In genomic region chr19:45058841-45059240, GRCm38 (mm10) we compare ENCODE assay signal across 8 mouse cellular contexts. TPM values are rescaled to one million over a fixed set of nuclear protein-coding genes. Genes with fewer than 3 reads are reported as not detected.
DNase-seq lines count a peak whose midpoint lies in the region; ATAC-seq and TF ChIP-seq lines count a peak whose summit lies in the region.

No protein-coding gene starts in this region.

- peak overlapping the region; percentile 77 for H3K4me2 ChIP-seq in embryonic facial prominence, embryonic 14.5 days (ENCODE audit: low read depth, low read length)
- H3K4me2 ChIP-seq in intestine, postnatal 0 days (replicated peaks; ENCODE audit: low read depth) = peak overlapping the region; percentile 80
- H3K4me2 ChIP-seq in neural tube, embryonic 13.5 days = peak overlapping the region; percentile 92

- intact Hi-C loops in left cerebral cortex, adult 2 months (cut with DNase I) = loop anchor here (2.0 kb wide), 1 partner anchor 16 kb away; the partner anchor contains the start of gene Kazald1

- peak overlapping the region; percentile 94 for H3K27ac ChIP-seq in left cerebral cortex, adult 2 months
- peak overlapping the region; percentile 97 for H3K27ac ChIP-seq in embryonic facial prominence, embryonic 14.5 days (replicated peaks; ENCODE audit: low read depth, low read length)
- H3K27ac ChIP-seq in intestine, postnatal 0 days (ENCODE audit: low read depth, low read length) = peak overlapping the region; percentile 95
- peak overlapping the region; percentile 98 for H3K27ac ChIP-seq in neural tube, embryonic 13.5 days (replicated peaks)

- DNase-seq in left cerebral cortex, adult 2 months (ENCODE audit: extremely low spot score in 1 of 2, low spot score in 2 of 2) = no peak
- DNase-seq in left cerebral cortex, adult 9 months (ENCODE audit: low spot score in 2 of 2) = no peak
- DNase-seq in embryonic facial prominence, embryonic 14.5 days (ENCODE audit: low spot score) = no peak
- no peak for DNase-seq in thymus, postnatal 36 days
- DNase-seq in ovary, postnatal 14 days (ENCODE audit: low spot score) = no peak
- DNase-seq in adrenal gland, adult (ENCODE audit: inconsistent age in 2 of 2, low spot score in 1 of 2) = no peak

- no peaks in the 10 kb centered on the region for H3K9me3 ChIP-seq in embryonic facial prominence, embryonic 14.5 days (ENCODE audit: control insufficient read depth, low read length)
- H3K9me3 ChIP-seq in intestine, postnatal 0 days (ENCODE audit: control insufficient read depth) = no peaks in the 10 kb centered on the region
- no peaks in the 10 kb centered on the region for H3K9me3 ChIP-seq in neural tube, embryonic 13.5 days

- no peak; the same call in 1 of the 2 replicates for ATAC-seq in embryonic facial prominence, embryonic 14.5 days (ENCODE audit: low read depth)
- ATAC-seq in intestine, postnatal 0 days = no peak; the same call in 1 of the 2 replicates
- peak; percentile 4 for ATAC-seq in neural tube, embryonic 13.5 days (ENCODE audit: low read depth)

- 1% methylated on average over 14 of the region's 14 CpGs for WGBS in embryonic facial prominence, embryonic 14.5 days
- WGBS in intestine, postnatal 0 days = under 1% methylated on average over 14 of the region's 14 CpGs
- under 1% methylated on average over 14 of the region's 14 CpGs for WGBS in neural tube, embryonic 13.5 days

- H3K9ac ChIP-seq in embryonic facial prominence, embryonic 14.5 days (ENCODE audit: low read depth, low read length) = peak overlapping the region; percentile 88
- H3K9ac ChIP-seq in intestine, postnatal 0 days (ENCODE audit: low read depth, low read length) = peak overlapping the region; percentile 51
- peak overlapping the region; percentile 94 for H3K9ac ChIP-seq in neural tube, embryonic 13.5 days

- 0 out of 2 replicates have a peak, but pooled peaks cover 3% of the 10 kb centered on the region for H3K36me3 ChIP-seq in embryonic facial prominence, embryonic 14.5 days (ENCODE audit: control insufficient read depth, insufficient read depth, low read length)
- peaks cover 10% of the 10 kb centered on the region; the same call in 1 of the 2 replicates for H3K36me3 ChIP-seq in intestine, postnatal 0 days (ENCODE audit: control insufficient read depth, insufficient read depth)
- H3K36me3 ChIP-seq in neural tube, embryonic 13.5 days = peaks cover 16% of the 10 kb centered on the region

- H3K4me3 ChIP-seq in left cerebral cortex, adult 2 months = peak overlapping the region; percentile 46
- peak overlapping the region; percentile 61 for H3K4me3 ChIP-seq in embryonic facial prominence, embryonic 14.5 days (ENCODE audit: low read depth, low read length)
- peak overlapping the region; percentile 59 for H3K4me3 ChIP-seq in intestine, postnatal 0 days (ENCODE audit: low read depth, low read length)
- H3K4me3 ChIP-seq in neural tube, embryonic 13.5 days = peak overlapping the region; percentile 65

- TF ChIP-seq CTCF in left cerebral cortex, adult 2 months (IDR thresholded peaks at IDR 0.05) = no peak
- TF ChIP-seq CTCF in intestine, postnatal 0 days (IDR thresholded peaks at IDR 0.05; ENCODE audit: low read depth) = no peak

- peaks cover 13% of the 10 kb centered on the region for H3K4me1 ChIP-seq in embryonic facial prominence, embryonic 14.5 days (ENCODE audit: control insufficient read depth, insufficient read depth, low read length)
- no peaks in the 10 kb centered on the region; the same call in 1 of the 2 replicates for H3K4me1 ChIP-seq in intestine, postnatal 0 days (replicated peaks; ENCODE audit: control insufficient read depth, insufficient read depth, low read length)
- peaks cover 32% of the 10 kb centered on the region for H3K4me1 ChIP-seq in neural tube, embryonic 13.5 days (replicated peaks)

- H3K27me3 ChIP-seq in embryonic facial prominence, embryonic 14.5 days (replicated peaks; ENCODE audit: control insufficient read depth, insufficient read depth, low read length) = peaks cover 5% of the 10 kb centered on the region
- H3K27me3 ChIP-seq in intestine, postnatal 0 days (replicated peaks; ENCODE audit: control insufficient read depth, insufficient read depth, low read length) = peaks cover 3% of the 10 kb centered on the region; the same call in 1 of the 2 replicates
- no peaks in the 10 kb centered on the region; the same call in 1 of the 2 replicates for H3K27me3 ChIP-seq in neural tube, embryonic 13.5 days

RNA-seq across cellular contexts. Expression of gene Sfxn3, which starts 11.5 kb away (rescaled TPM):
- total RNA-seq in left cerebral cortex, adult 2 months (2021) = 100 to 1,000 TPM; 120 to 125 TPM
- polyA plus RNA-seq in embryonic facial prominence, embryonic 14.5 days (2014; fragmentation: Nextera tagmentation; extraction: Ambion mirVana) = 28.1 and 31.1 TPM in 2 replicates
- 15.1 and 17.5 TPM in 2 replicates for polyA plus RNA-seq in intestine, postnatal 0 days (2015; fragmentation: Nextera tagmentation; extraction: Ambion mirVana)
- 61.0 and 65.3 TPM in 2 replicates for polyA plus RNA-seq in neural tube, embryonic 13.5 days (2015; fragmentation: Nextera tagmentation; extraction: Ambion mirVana)

RNA-seq across cellular contexts. Expression of gene Pdzd7, which starts 13.3 kb away (rescaled TPM):
- 1 to 10 TPM; 5.2 to 6.1 TPM for total RNA-seq in left cerebral cortex, adult 2 months (2021)
- polyA plus RNA-seq in embryonic facial prominence, embryonic 14.5 days (2014; fragmentation: Nextera tagmentation; extraction: Ambion mirVana) = 0.32 and 0.67 TPM in 2 replicates
- polyA plus RNA-seq in intestine, postnatal 0 days (2015; fragmentation: Nextera tagmentation; extraction: Ambion mirVana) = 0.22 and 0.37 TPM in 2 replicates
- polyA plus RNA-seq in neural tube, embryonic 13.5 days (2015; fragmentation: Nextera tagmentation; extraction: Ambion mirVana) = 1.0 and 1.4 TPM in 2 replicates

RNA-seq across cellular contexts. Expression of gene Kazald1, which starts 16.2 kb away (rescaled TPM):
- 1 to 10 TPM; 4.3 to 5.5 TPM for total RNA-seq in left cerebral cortex, adult 2 months (2021)
- polyA plus RNA-seq in embryonic facial prominence, embryonic 14.5 days (2014; fragmentation: Nextera tagmentation; extraction: Ambion mirVana) = 51.5 and 64.9 TPM in 2 replicates
- 1.2 and 2.1 TPM in 2 replicates for polyA plus RNA-seq in intestine, postnatal 0 days (2015; fragmentation: Nextera tagmentation; extraction: Ambion mirVana)
- polyA plus RNA-seq in neural tube, embryonic 13.5 days (2015; fragmentation: Nextera tagmentation; extraction: Ambion mirVana) = 1.9 and 2.5 TPM in 2 replicates

RNA-seq across cellular contexts. Expression of gene Lzts2, which starts 44.6 kb away (rescaled TPM):
- 10 to 100 TPM; 36.5 to 39.1 TPM for total RNA-seq in left cerebral cortex, adult 2 months (2021)
- polyA plus RNA-seq in embryonic facial prominence, embryonic 14.5 days (2014; fragmentation: Nextera tagmentation; extraction: Ambion mirVana) = 51.2 and 56.1 TPM in 2 replicates
- 26.0 and 26.2 TPM in 2 replicates for polyA plus RNA-seq in intestine, postnatal 0 days (2015; fragmentation: Nextera tagmentation; extraction: Ambion mirVana)
- 29.1 and 30.8 TPM in 2 replicates for polyA plus RNA-seq in neural tube, embryonic 13.5 days (2015; fragmentation: Nextera tagmentation; extraction: Ambion mirVana)

RNA-seq across cellular contexts. Expression of gene Mrpl43, which starts 52.6 kb away (rescaled TPM):
- 10 to 100 TPM; 40.9 to 41.8 TPM for total RNA-seq in left cerebral cortex, adult 2 months (2021)
- 47.4 and 49.2 TPM in 2 replicates for polyA plus RNA-seq in embryonic facial prominence, embryonic 14.5 days (2014; fragmentation: Nextera tagmentation; extraction: Ambion mirVana)
- 80.1 and 83.0 TPM in 2 replicates for polyA plus RNA-seq in intestine, postnatal 0 days (2015; fragmentation: Nextera tagmentation; extraction: Ambion mirVana)
- 84.9 and 94.8 TPM in 2 replicates for polyA plus RNA-seq in neural tube, embryonic 13.5 days (2015; fragmentation: Nextera tagmentation; extraction: Ambion mirVana)

Comparison
In these comparisons a context has a peak if more than half of its experiments do, and no peak if none do; other contexts are left out.
1. RNA of gene Kazald1, which starts 16.2 kb away (polyA plus RNA-seq): 51.5 to 64.9 TPM in embryonic facial prominence, embryonic 14.5 days; 1.9 to 2.5 TPM in neural tube, embryonic 13.5 days and 1.2 to 2.1 TPM in intestine, postnatal 0 days; every median in the first group is over 10 times any median in the second.
2. Peak in every context shown above with its lines, with median percentiles within 50 percentile points of each other: H3K27ac ChIP-seq, H3K4me3 ChIP-seq, H3K4me2 ChIP-seq and H3K9ac ChIP-seq.